Mouse (Mus musculus) bone marrow macrophage, adult 2 months (primary cell): ENCODE data around the gene Myo18a.

Experiments
- CTCF ChIP-seq: IDR thresholded peaks from 2 replicates; pipeline ENCODE4 v1.5.1; 2012; ENCODE audit warnings: low read depth, mild to moderate bottlenecking, low read length, moderate library complexity
- POLR2A ChIP-seq: IDR thresholded peaks from 2 replicates; pipeline ENCODE4 v1.6.1; 2012; ENCODE audit warnings: mild to moderate bottlenecking, low read depth, low read length, borderline replicate concordance

- no peak for TF ChIP-seq CTCF
- TF ChIP-seq POLR2A: no peak
Measured at GRCm38 (mm10) chr11:77901366-77901765, 138.3 kb downstream of the Myo18a start.
